Mouse (Mus musculus) frontal cortex, adult (tissue): ENCODE measurements at regions not wholly inside any gene's neighbourhood (a gene's known extent, or its start where the extent isn't known, plus 50 kb on each side); places are given as distances from the start of the nearest gene placed in this dataset.

ENCODE experiments used
- ATAC-seq: cut with Nextera tagmentation; 2 replicates; pipeline ENCODE4 v1.9.2; 2017; ENCODE audit warnings: mild to moderate bottlenecking, moderate library complexity, mixed read lengths; ENCODE audit not compliant: low TSS enrichment

- peak; percentile 55; the same call in 1 of the 2 replicates for ATAC-seq
These were observed 126.4 kb downstream of the Rpl10l start for GRCm38 (mm10) chr12:66157630-66158292.

GRCm38 (mm10) chr12:66156980-66157629 is 127.1 kb downstream of the Rpl10l start:
- peak; percentile 82 for ATAC-seq

GRCm38 (mm10) chr12:66130909-66131308 is 153.3 kb downstream of the Rpl10l start:
- ATAC-seq, result no peak

- no peak for ATAC-seq
These were observed 164.6 kb downstream of the Rpl10l start for GRCm38 (mm10) chr12:66119565-66119964.

- ATAC-seq, result no peak
These were observed 193.3 kb downstream of the Rpl10l start for GRCm38 (mm10) chr12:66090806-66091447.

GRCm38 (mm10) chr12:66060326-66060725 is 223.9 kb downstream of the Rpl10l start:
- ATAC-seq, result no peak

- ATAC-seq, result no peak
These were observed 229.0 kb downstream of the Rpl10l start for GRCm38 (mm10) chr12:66055206-66055605.

- ATAC-seq, result no peak
These were observed 235.3 kb downstream of the Rpl10l start for GRCm38 (mm10) chr12:66048936-66049335.

GRCm38 (mm10) chr12:66036281-66036680 is 247.9 kb downstream of the Rpl10l start:
- ATAC-seq, result peak; percentile 99

- no peak for ATAC-seq
These were observed 256.7 kb downstream of the Rpl10l start for GRCm38 (mm10) chr12:66027535-66027934.

- peak; percentile 81 for ATAC-seq
These were observed 271.5 kb downstream of the Rpl10l start for GRCm38 (mm10) chr12:66012706-66013105.
